Mouse (Mus musculus) inflammation-experienced regulatory T-cells, adult 6 months (primary cell): ENCODE data around the gene Fastk. TPM values are rescaled to one million over a fixed set of nuclear protein-coding genes. Genes with fewer than 3 reads are reported as not detected.
A peak's percentile ranks its signal among the peaks of the same experiment; 100 is the strongest.

Source experiments
- ATAC-seq: one replicate; pipeline ENCODE4 v1.8.0; 2017
- polyA plus RNA-seq, 3 experiments: library from polyadenylated mRNA; unstranded; fragments of 100-300 nt; shearing (Covaris generic); gene quantifications; one replicate each; pipeline ENCODE4 v1.2.1; 2017

The Fastk gene
- polyA plus RNA-seq, 3 experiments from 2014 or later, result 32.1 to 63.3 (median 63.0) TPM

DNA sequence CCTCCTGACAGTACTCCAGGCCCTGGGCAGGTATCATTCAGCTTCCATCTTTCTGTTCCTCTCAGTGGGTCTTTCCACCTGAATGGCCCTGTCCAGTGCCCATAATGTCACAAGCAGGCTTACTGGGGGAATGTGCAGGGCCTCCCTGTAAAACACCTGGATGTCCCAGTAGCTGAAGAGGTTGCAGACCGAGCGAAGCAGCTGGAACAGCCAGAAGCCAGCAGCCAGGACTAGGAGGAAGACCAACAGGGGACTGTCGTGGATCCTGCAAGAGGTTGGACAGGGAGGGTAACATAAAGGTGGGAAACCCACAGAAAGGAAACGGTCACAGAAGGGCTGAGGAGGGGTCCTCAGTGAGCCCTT lies 55.4 kb downstream of the Fastk start:
- ATAC-seq, result no peak

DNA sequence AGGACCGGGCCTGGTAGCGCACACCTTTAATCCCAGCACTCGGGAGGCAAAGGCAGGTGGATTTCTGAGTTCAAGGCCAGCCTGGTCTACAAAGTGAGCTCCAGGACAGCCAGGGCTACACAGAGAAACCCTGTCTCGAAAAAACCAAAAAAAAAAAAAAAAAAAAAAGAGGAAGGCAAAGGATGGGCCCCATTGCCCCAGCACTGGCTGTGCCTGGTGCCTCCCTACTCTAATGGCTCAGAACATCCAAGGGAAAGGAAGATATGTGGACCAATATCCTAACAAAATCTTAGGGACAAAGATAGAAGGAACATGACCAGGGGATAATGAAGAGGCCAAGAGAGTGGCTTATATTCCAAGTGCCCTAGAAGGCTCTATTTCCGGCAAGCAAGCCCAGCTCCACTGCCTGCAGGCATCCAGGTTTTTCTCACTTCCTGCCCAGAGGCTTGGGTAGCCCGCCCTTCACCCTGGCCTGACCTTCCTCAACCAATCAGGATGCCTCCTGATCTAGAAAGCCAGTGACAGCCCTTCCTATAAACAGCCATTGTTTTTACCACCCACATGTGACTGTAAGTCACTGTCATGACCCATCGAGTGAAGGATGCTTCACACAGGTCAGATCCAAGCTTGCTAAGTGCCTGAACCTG lies 56.0 kb downstream of the Fastk start:
- peak; percentile 42 for ATAC-seq

Other genes with a start within 250 kb of the Fastk start
- gene Kcnh2, start 93.7 kb downstream of the Fastk start, polyA plus RNA-seq, result under 1 TPM in 2 of 3 experiments, not detected in 1; 0.38 to 0.47 TPM
- under 1 TPM in 2 of 3 experiments, not detected in 1; 0.08 to 0.17 TPM for gene Nos3, start 80.5 kb downstream of the Fastk start, polyA plus RNA-seq
- 1 to 10 TPM; 1.1 to 1.7 (median 1.4) TPM for gene Atg9b, start 53.1 kb downstream of the Fastk start, polyA plus RNA-seq
- gene Abcb8, start 51.6 kb downstream of the Fastk start, polyA plus RNA-seq, result 10 to 100 TPM; 15.5 to 26.5 (median 20.9) TPM
- gene Asic3, start 31.9 kb downstream of the Fastk start, polyA plus RNA-seq, result not detected
- 10 to 100 TPM; 47.6 to 66.2 (median 62.8) TPM for gene Cdk5, start 21.8 kb downstream of the Fastk start, polyA plus RNA-seq
- 10 to 100 TPM; 11.4 to 17.1 (median 12.4) TPM for gene Slc4a2, start 21.4 kb downstream of the Fastk start, polyA plus RNA-seq
- gene Tmub1, start 2.6 kb upstream of the Fastk start, polyA plus RNA-seq, result 10 to 100 TPM; 50.9 to 68.9 (median 59.0) TPM
- 1 to 10 TPM; 5.4 to 9.7 (median 7.5) TPM for gene Agap3, start 6.9 kb upstream of the Fastk start, polyA plus RNA-seq
- under 1 TPM in 1 of 3 experiments, not detected in 2; 0.16 TPM for gene Gbx1, start 81.9 kb upstream of the Fastk start, polyA plus RNA-seq
- not detected for gene Asb10, start 95.7 kb upstream of the Fastk start, polyA plus RNA-seq
- gene 4931409K22Rik, start 111.5 kb upstream of the Fastk start, polyA plus RNA-seq, result not detected
- 10 to 100 TPM; 52.1 to 67.7 (median 61.3) TPM for gene Abcf2, start 132.2 kb upstream of the Fastk start, polyA plus RNA-seq
- gene Chpf2, start 141.5 kb upstream of the Fastk start, polyA plus RNA-seq, result 10 to 100 TPM in 2 of 3 experiments, 1 to 10 TPM in 1; 8.5 to 12.9 (median 10.0) TPM
- 1 to 10 TPM in 1 of 3 experiments, under 1 TPM in 2; 0.50 to 1.9 (median 0.69) TPM for gene Smarcd3, start 179.1 kb upstream of the Fastk start, polyA plus RNA-seq
- gene Nub1, start 240.2 kb upstream of the Fastk start, polyA plus RNA-seq, result 10 to 100 TPM; 63.3 to 79.7 (median 76.0) TPM